Mouse (Mus musculus) small intestine, adult 2 months (tissue): ENCODE results near the gene Epb41l4b. TPM values are rescaled to one million over a fixed set of nuclear protein-coding genes. Genes with fewer than 3 reads are reported as not detected.

ENCODE experiments used
- H3K27ac ChIP-seq: fragments of 200-500 bp; 2 replicates; pipeline ENCODE4 v1.5.1; 2012; ENCODE audit warnings: low read depth, low read length, control low read depth, inconsistent platforms; ENCODE audit not compliant: insufficient read depth
- H3K27me3 ChIP-seq: fragments of 200-500 bp; 2 replicates; pipeline ENCODE4 v1.6.1; 2012; ENCODE audit warnings: mild to moderate bottlenecking, moderate library complexity, low read length, inconsistent platforms; ENCODE audit not compliant: control insufficient read depth, insufficient read depth
- H3K36me3 ChIP-seq: fragments of 200-500 bp; 2 replicates; pipeline ENCODE4 v1.6.1; 2012; ENCODE audit warnings: mild to moderate bottlenecking, low read length, control low read depth, inconsistent platforms; ENCODE audit not compliant: control insufficient read depth, insufficient read depth
- H3K4me1 ChIP-seq: fragments of 200-500 bp; 2 replicates; pipeline ENCODE4 v1.6.1; 2012; ENCODE audit warnings: low read length, inconsistent platforms, mixed read lengths; ENCODE audit not compliant: control insufficient read depth, insufficient read depth, insufficient read length
- H3K4me3 ChIP-seq: fragments of 200-500 bp; 2 replicates; pipeline ENCODE4 v1.5.1; 2012; ENCODE audit warnings: low read depth, mild to moderate bottlenecking, control low read depth, inconsistent platforms, low read length, moderate library complexity
- CTCF ChIP-seq: fragments of 200-500 bp; IDR thresholded peaks from 2 replicates; pipeline ENCODE4 v1.5.1; 2012; ENCODE audit warnings: low read depth, mild to moderate bottlenecking, control low read depth, inconsistent platforms, low read length, moderate library complexity, mixed read lengths; ENCODE audit not compliant: insufficient replicate concordance, insufficient read length; ENCODE audit errors: extremely low read depth
- POLR2A ChIP-seq: fragments of 200-500 bp; IDR thresholded peaks from 2 replicates; pipeline ENCODE4 v1.6.1; 2012; ENCODE audit warnings: low read depth, mild to moderate bottlenecking, control low read depth, inconsistent platforms, low read length, moderate library complexity
- WGBS: fragments of 180-500 bp; shearing (Covaris S2); methylation state at CpG from one replicate; pipeline ENCODE4 v1.1.7; 2018; 5-methylcytosine and 5-hydroxymethylcytosine counted together
- polyA plus RNA-seq: library from polyadenylated mRNA; depleted of rRNA; stranded (reverse); fragments of >200 nt; gene quantifications from 2 replicates; pipeline ENCODE4 v1.2.3, GENCODE M21; 2012

Epb41l4b gene
- polyA plus RNA-seq, 1 experiment = 81.4 TPM

- peaks cover 41% of the 10 kb centered on the region for H3K4me1 ChIP-seq
- TF ChIP-seq CTCF (no peak), POLR2A (no peak)
- H3K27me3 ChIP-seq = no peaks in the 10 kb centered on the region
- 31% methylated on average over 3 of the region's 3 CpGs for WGBS
- H3K36me3 ChIP-seq = peaks cover 3% of the 10 kb centered on the region; the same call in 1 of the 2 replicates
- no peak overlapping the region for H3K4me3 ChIP-seq
- H3K27ac ChIP-seq = peak overlapping the region; percentile 99
Observed at GRCm38 (mm10) chr4:57122166-57122565, 21.1 kb downstream of the Epb41l4b start.

GRCm38 (mm10) chr4:57120563-57120962 lies 22.7 kb downstream of the Epb41l4b start:
- Histone ChIP-seq H3K36me3 (peaks cover 3% of the 10 kb centered on the region; the same call in 1 of the 2 replicates), H3K4me1 (peaks cover 31% of the 10 kb centered on the region; the same call in 1 of the 2 replicates), H3K27me3 (no peaks in the 10 kb centered on the region), H3K27ac (peak overlapping the region; percentile 67), H3K4me3 (no peak overlapping the region)
- WGBS = 15% methylated on average over 2 of the region's 2 CpGs
- TF ChIP-seq POLR2A (no peak), CTCF (peak; percentile 52; the same call in 1 of the 2 replicates)

- H3K36me3 ChIP-seq = peaks cover 3% of the 10 kb centered on the region; the same call in 1 of the 2 replicates
- TF ChIP-seq CTCF (no peak), POLR2A (no peak)
- WGBS = 62% methylated on average over 6 of the region's 6 CpGs
Observed at GRCm38 (mm10) chr4:57119976-57120375, 23.3 kb downstream of the Epb41l4b start.

GRCm38 (mm10) chr4:57118883-57119282 lies 24.4 kb downstream of the Epb41l4b start:
- no peak overlapping the region for H3K27ac ChIP-seq
- H3K27me3 ChIP-seq = no peaks in the 10 kb centered on the region
- WGBS = 32% methylated on average over 3 of the region's 3 CpGs
- H3K36me3 ChIP-seq = peaks cover 3% of the 10 kb centered on the region; the same call in 1 of the 2 replicates
- H3K4me1 ChIP-seq = peaks cover 29% of the 10 kb centered on the region; the same call in 1 of the 2 replicates
- no peak for TF ChIP-seq CTCF
- no peak for TF ChIP-seq POLR2A
- H3K4me3 ChIP-seq = no peak overlapping the region

More at GRCm38 (mm10) chr4:57119976-57120375, 23.3 kb downstream of the Epb41l4b start:
- no peak overlapping the region for H3K27ac ChIP-seq
- no peak overlapping the region for H3K4me3 ChIP-seq
- no peaks in the 10 kb centered on the region for H3K27me3 ChIP-seq
- H3K4me1 ChIP-seq = peaks cover 30% of the 10 kb centered on the region; the same call in 1 of the 2 replicates

DNA sequence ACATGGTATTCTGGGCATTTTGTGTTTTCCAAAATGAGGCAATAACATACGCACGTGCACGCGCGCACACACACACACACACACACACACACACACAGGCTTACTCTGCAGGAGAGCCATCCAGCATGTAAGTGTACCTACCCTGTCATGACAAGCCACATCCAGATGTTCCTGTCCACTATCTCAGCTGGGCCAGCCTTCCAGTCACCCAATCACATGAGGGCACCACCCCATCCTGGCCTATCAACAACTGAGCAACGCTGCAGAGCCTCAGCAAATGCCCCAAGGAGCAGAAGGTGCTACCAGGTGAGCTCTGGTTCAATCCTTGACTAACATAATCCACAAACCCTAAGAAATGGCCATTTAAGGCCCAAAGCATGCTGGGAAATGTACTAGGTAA lies 27.0 kb downstream of the Epb41l4b start:
- Histone ChIP-seq H3K27ac (no peak overlapping the region), H3K4me1 (peaks cover 23% of the 10 kb centered on the region; the same call in 1 of the 2 replicates), H3K27me3 (no peaks in the 10 kb centered on the region), H3K4me3 (no peak overlapping the region), H3K36me3 (peaks cover under 1% of the 10 kb centered on the region)
- WGBS = 53% methylated on average over 6 of the region's 6 CpGs
- TF ChIP-seq CTCF (no peak), POLR2A (no peak)

- peaks cover 19% of the 10 kb centered on the region; the same call in 1 of the 2 replicates for H3K4me1 ChIP-seq
- WGBS = 52% methylated on average over 19 of the region's 19 CpGs
Observed at GRCm38 (mm10) chr4:57114617-57115592, 28.3 kb downstream of the Epb41l4b start.

GRCm38 (mm10) chr4:57113472-57114216 lies 29.6 kb downstream of the Epb41l4b start:
- H3K27ac ChIP-seq = no peak overlapping the region
- peaks cover 19% of the 10 kb centered on the region; the same call in 1 of the 2 replicates for H3K4me1 ChIP-seq
- no peaks in the 10 kb centered on the region for H3K27me3 ChIP-seq
- no peak for TF ChIP-seq POLR2A
- TF ChIP-seq CTCF = no peak
- 37% methylated on average over 7 of the region's 7 CpGs for WGBS
- H3K4me3 ChIP-seq = no peak overlapping the region
- H3K36me3 ChIP-seq = no peaks in the 10 kb centered on the region; the same call in 1 of the 2 replicates

More at GRCm38 (mm10) chr4:57114617-57115592, 28.3 kb downstream of the Epb41l4b start:
- Histone ChIP-seq H3K27ac (no peak overlapping the region), H3K27me3 (no peaks in the 10 kb centered on the region), H3K36me3 (no peaks in the 10 kb centered on the region; the same call in 1 of the 2 replicates), H3K4me3 (no peak overlapping the region)
- TF ChIP-seq CTCF = no peak
- no peak for TF ChIP-seq POLR2A
